Mouse (Mus musculus): ENCODE data around the gene Mylk2. TPM values are rescaled to one million over a fixed set of nuclear protein-coding genes. Genes with fewer than 3 reads are reported as not detected.

Mylk2 gene
- polyA plus RNA-seq, 1 experiment from 2014 or later = not detected

DNA sequence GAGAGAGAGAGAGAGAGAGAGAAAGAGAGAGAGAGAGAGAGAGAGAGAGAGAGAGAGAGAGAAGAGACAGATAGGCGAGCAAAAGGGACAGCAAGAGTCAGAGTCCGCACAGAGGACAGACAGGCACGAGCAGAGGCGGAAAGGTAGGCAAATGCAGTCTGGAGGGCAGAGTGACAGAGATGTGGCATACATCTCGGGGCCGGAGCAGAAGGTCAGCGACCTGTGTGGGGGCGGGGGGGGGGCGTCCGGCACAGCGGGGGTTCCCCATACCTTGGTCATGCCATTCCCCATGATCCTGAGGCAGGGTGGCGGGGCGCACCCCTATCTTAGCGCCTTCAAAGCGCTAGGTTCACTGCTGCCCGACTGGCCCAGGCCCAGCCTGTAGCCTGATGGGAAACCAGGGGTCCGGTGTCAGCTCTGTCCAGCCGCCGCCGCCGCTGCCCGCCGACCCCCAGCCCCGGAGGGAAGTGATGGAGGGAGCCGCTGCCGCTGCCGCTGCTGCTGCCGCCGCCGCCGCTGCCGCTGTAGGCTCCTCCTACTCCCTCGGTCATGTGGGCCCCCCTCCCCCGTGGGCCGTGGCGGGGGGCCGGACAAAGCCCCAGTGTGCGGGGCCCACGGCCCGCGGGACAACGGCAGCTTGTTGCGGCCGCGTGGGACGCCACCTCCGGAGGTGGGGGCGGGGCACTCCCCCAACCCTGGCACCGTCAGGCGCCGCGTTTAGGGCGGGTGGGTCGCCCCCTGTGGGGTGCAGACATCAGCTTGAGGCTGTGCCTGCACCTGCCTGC lies 40.1 kb downstream of the Mylk2 start, which contains the start of gene Dusp15:
Dusp15 (minus strand) TSS at position 634 of the 785 bp plus-strand sequence.
- no peaks in the 10 kb centered on the region for H3K36me3 ChIP-seq
- H3K27ac ChIP-seq = peak within 1 kb of the TSS; percentile 74
- peaks cover 60% of the 10 kb centered on the region for H3K27me3 ChIP-seq
- H3K4me3 ChIP-seq = peak within 1 kb of the TSS; percentile 53
- ATAC-seq (ENCODE audit: low FRiP score) = peak; percentile 80
- under 1% methylated on average over 44 of the region's 54 CpGs for WGBS
- peaks cover 23% of the 10 kb centered on the region for H3K4me1 ChIP-seq
- H3K9me3 ChIP-seq (replicated peaks) = no peaks in the 10 kb centered on the region
- H3K4me2 ChIP-seq (replicated peaks) = peak within 1 kb of the TSS; percentile 96
- H3K9ac ChIP-seq = peak within 1 kb of the TSS; percentile 65

DNA sequence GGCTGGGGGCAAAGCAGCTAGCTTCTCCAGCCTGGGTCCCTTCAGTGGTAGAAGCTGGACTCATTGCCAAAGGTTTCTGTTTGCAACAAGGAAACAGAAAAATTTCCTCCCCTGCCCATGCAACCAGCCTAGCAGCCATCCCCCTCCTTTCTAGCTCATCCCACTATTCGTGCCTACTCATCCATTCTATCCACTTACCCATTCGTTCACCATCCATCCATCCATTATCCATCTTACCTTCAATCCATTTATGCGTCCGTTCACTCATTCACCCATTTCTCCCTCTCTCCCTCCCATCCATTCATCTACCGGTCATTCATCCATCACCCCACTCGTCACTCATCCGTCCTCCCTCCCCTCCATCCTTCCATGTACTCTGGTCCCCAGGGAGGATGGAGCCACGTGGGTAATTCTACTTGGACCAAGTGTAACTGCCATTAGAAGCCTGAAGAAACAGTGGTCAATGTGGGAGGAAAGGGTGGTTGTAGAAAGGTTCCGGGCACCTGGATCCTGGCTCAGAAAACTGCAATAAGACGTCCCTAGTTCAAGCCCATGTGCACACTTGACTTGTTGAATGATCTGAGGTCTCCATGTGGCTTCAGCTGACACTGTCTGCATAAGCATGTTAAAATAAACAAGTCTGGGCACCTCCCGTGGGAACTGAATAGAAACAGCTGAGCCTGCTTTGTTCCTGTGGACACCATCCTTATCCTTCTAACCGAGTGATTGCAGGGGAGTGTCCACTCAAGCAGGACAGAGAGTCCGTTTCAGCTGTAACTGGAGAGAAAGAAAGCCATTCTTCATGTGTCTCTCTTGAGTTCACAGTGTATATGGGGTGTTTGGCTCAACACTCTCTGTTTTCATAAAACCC lies 40.9 kb downstream of the Mylk2 start:
- Histone ChIP-seq H3K4me1 (peaks cover 20% of the 10 kb centered on the region), H3K4me2 (replicated peaks) (peak overlapping the region; percentile 96), H3K27me3 (peaks cover 53% of the 10 kb centered on the region), H3K9me3 (replicated peaks) (no peaks in the 10 kb centered on the region), H3K36me3 (no peaks in the 10 kb centered on the region), H3K4me3 (peak overlapping the region; percentile 53), H3K9ac (peak overlapping the region; percentile 65), H3K27ac (peak overlapping the region; percentile 74)
- 11% methylated on average over 13 of the region's 13 CpGs for WGBS
- ATAC-seq (ENCODE audit: low FRiP score) = peak; percentile 50

DNA sequence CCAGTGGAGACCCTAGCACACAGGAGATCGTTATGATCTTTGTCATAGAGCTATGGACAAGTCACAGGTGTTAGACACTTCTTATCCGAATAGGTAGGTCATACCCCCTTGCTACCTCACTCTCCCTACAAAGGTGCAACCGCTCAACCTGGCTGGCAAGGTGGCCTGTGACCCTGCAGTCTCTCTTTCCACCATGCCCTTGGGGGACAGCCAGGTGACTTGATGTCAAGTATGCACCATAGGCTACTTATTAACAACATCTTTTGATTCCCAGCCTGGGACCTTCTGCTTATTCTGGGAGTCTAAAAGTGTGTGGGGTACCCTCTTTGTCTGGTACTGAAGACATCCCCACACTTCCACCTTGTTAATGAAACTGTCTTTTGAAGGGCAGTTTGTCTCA lies 47.0 kb downstream of the Mylk2 start:
- WGBS = 73% methylated on average over 3 of the region's 3 CpGs
- Histone ChIP-seq H3K9ac (no peak overlapping the region), H3K27me3 (peaks cover 6% of the 10 kb centered on the region), H3K4me2 (replicated peaks) (no peak overlapping the region), H3K36me3 (no peaks in the 10 kb centered on the region), H3K27ac (no peak overlapping the region), H3K4me1 (0 out of 2 replicates have a peak, but pooled peaks cover 3% of the 10 kb centered on the region), H3K9me3 (replicated peaks) (no peaks in the 10 kb centered on the region), H3K4me3 (no peak overlapping the region)
- no peak for ATAC-seq (ENCODE audit: low FRiP score)

DNA sequence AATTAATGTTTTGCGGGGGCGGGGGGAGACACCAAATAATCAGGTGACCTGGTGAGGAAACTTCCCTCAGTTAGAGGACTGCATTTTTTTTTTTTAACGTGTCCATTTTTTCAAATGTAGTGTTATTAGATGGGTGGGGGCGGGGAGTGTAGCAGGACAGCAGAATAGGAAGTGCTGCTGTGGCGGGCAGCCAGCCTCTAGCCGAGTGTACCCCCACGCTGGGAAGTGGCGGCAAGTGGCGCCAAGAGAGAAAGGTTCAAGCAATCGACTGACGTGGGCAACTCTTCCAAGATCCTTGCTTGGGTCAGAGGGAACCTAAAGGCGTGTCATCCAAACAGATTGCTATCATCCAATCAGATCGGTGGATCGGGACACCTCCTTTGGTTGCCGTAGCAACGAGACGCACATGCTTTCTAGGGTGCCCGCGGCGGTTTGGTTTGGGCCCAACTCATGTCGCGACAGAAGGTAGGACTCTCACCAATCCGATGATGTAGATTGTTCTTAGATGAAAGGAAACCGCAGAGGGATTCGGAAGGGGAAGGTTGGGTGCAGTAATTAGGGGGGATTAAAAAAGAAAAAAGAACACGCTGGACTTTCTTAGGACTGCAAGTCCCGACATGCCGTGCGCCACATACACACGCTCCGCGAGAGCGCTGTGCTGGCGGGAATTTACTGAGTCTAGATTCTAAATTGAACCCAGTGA lies 51.1 kb downstream of the Mylk2 start, which contains the start of gene Ttll9:
Ttll9 (plus strand) TSS at position 395 of the 703 bp plus-strand sequence.
- Histone ChIP-seq H3K4me3 (peak within 1 kb of the TSS; percentile 44), H3K4me1 (0 out of 2 replicates have a peak, but pooled peaks cover 3% of the 10 kb centered on the region), H3K27ac (no peak within 1 kb of the TSS), H3K4me2 (replicated peaks) (peak within 1 kb of the TSS; percentile 73), H3K9ac (peak within 1 kb of the TSS; percentile 56), H3K9me3 (replicated peaks) (no peaks in the 10 kb centered on the region), H3K27me3 (no peaks in the 10 kb centered on the region; the same call in none of the 2 replicates), H3K36me3 (no peaks in the 10 kb centered on the region)
- peak; percentile 96 for ATAC-seq (ENCODE audit: low FRiP score)
- WGBS = 3% methylated on average over 34 of the region's 34 CpGs

DNA sequence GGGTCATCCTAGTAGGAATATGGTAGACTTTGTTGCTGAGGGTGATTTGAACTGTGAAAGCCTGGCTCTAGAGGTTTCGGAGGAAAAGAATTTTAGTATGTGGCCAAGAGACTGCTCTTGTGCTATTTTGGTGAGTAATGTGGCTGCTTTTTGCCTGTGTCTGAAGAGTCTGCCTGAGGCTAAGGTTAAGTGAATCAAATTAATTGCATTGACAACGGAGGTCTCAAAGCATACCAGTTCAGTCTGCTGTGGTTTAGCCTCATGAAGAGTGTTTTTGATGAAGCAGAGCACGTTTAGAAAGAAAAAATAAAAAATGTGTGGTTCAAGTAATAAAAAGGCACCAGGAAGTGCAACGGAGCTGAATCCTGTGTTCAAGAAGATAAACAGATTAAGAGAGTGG lies 54.4 kb downstream of the Mylk2 start:
- H3K4me2 ChIP-seq (replicated peaks) = no peak overlapping the region
- no peaks in the 10 kb centered on the region for H3K9me3 ChIP-seq (replicated peaks)
- H3K27ac ChIP-seq = no peak overlapping the region
- H3K4me1 ChIP-seq = 0 out of 2 replicates have a peak, but pooled peaks cover 3% of the 10 kb centered on the region
- H3K27me3 ChIP-seq = no peaks in the 10 kb centered on the region
- 65% methylated on average over 4 of the region's 4 CpGs for WGBS
- no peak for ATAC-seq (ENCODE audit: low FRiP score)
- H3K9ac ChIP-seq = no peak overlapping the region
- H3K36me3 ChIP-seq = no peaks in the 10 kb centered on the region
- no peak overlapping the region for H3K4me3 ChIP-seq

Small RNA genes within 50 kb of the gene (microRNA-seq; reads per million reads assigned to microRNA genes)
- gene Mir5622 = 1.9 reads per million

Other genes starting within 250 kb of the Mylk2 start
- gene H13, start 241.9 kb upstream of the Mylk2 start, polyA plus RNA-seq (2016; fragmentation: Nextera tagmentation; extraction: Ambion mirVana) = 153 and 157 TPM in 2 replicates
- gene Mcts2, start 224.3 kb upstream of the Mylk2 start, polyA plus RNA-seq (2016; fragmentation: Nextera tagmentation; extraction: Ambion mirVana) = 34.9 and 40.5 TPM in 2 replicates
- gene Id1, start 175.1 kb upstream of the Mylk2 start, polyA plus RNA-seq (2016; fragmentation: Nextera tagmentation; extraction: Ambion mirVana) = 157 and 159 TPM in 2 replicates
- 5.0 and 5.3 TPM in 2 replicates for gene Cox4i2, start 157.2 kb upstream of the Mylk2 start, polyA plus RNA-seq (2016; fragmentation: Nextera tagmentation; extraction: Ambion mirVana)
- gene Bcl2l1, start 79.6 kb upstream of the Mylk2 start, polyA plus RNA-seq (2016; fragmentation: Nextera tagmentation; extraction: Ambion mirVana) = 155 and 166 TPM in 2 replicates
- gene Tpx2, start 63.4 kb upstream of the Mylk2 start, polyA plus RNA-seq (2016; fragmentation: Nextera tagmentation; extraction: Ambion mirVana) = 81.5 and 87.9 TPM in 2 replicates
- gene Foxs1, start 21.9 kb downstream of the Mylk2 start, polyA plus RNA-seq (2016; fragmentation: Nextera tagmentation; extraction: Ambion mirVana) = 1.3 and 2.5 TPM in 2 replicates
- gene Dusp15, start 40.3 kb downstream of the Mylk2 start, polyA plus RNA-seq (2016; fragmentation: Nextera tagmentation; extraction: Ambion mirVana) = 2.8 and 2.9 TPM in 2 replicates
- 2.4 and 3.9 TPM in 2 replicates for gene Ttll9, start 51.1 kb downstream of the Mylk2 start, polyA plus RNA-seq (2016; fragmentation: Nextera tagmentation; extraction: Ambion mirVana)
- 127 and 131 TPM in 2 replicates for gene Pdrg1, start 104.1 kb downstream of the Mylk2 start, polyA plus RNA-seq (2016; fragmentation: Nextera tagmentation; extraction: Ambion mirVana)
- 1.7 and 2.0 TPM in 2 replicates for gene Xkr7, start 120.5 kb downstream of the Mylk2 start, polyA plus RNA-seq (2016; fragmentation: Nextera tagmentation; extraction: Ambion mirVana)
- gene Ccm2l, start 154.6 kb downstream of the Mylk2 start, polyA plus RNA-seq (2016; fragmentation: Nextera tagmentation; extraction: Ambion mirVana) = 2.8 and 3.3 TPM in 2 replicates
- gene Hck, start 197.1 kb downstream of the Mylk2 start, polyA plus RNA-seq (2016; fragmentation: Nextera tagmentation; extraction: Ambion mirVana) = 2.9 and 3.5 TPM in 2 replicates
- 83.9 and 84.7 TPM in 2 replicates for gene Tm9sf4, start 250.0 kb downstream of the Mylk2 start, polyA plus RNA-seq (2016; fragmentation: Nextera tagmentation; extraction: Ambion mirVana)

Measured in hindbrain, embryonic 12.5 days (tissue).